Mouse (Mus musculus) heart, adult 2 months (tissue): ENCODE data around the gene Zmym3. TPM values are rescaled to one million over a fixed set of nuclear protein-coding genes. Genes with fewer than 3 reads are reported as not detected.

Experiments used
- DNase-seq, 2 experiments: peaks; one replicate each; pipeline ENCODE4 v3.0.0; 2021
- H3K27ac ChIP-seq: fragments of 200-600 bp; 2 replicates; pipeline ENCODE4 v1.8.1; 2022
- H3K27me3 ChIP-seq: fragments of 200-500 bp; 2 replicates; pipeline ENCODE4 v1.6.1; 2012; ENCODE audit warnings: mild to moderate bottlenecking, low read length, inconsistent platforms, mixed read lengths; ENCODE audit not compliant: control insufficient read depth, insufficient read depth
- H3K36me3 ChIP-seq: fragments of 200-500 bp; 2 replicates; pipeline ENCODE4 v1.6.1; 2012; ENCODE audit warnings: low read length, inconsistent platforms; ENCODE audit not compliant: control insufficient read depth, insufficient read depth
- H3K4me1 ChIP-seq: fragments of 200-500 bp; 2 replicates; pipeline ENCODE4 v1.6.1; 2011; ENCODE audit warnings: low read length; ENCODE audit not compliant: control insufficient read depth, insufficient read depth
- H3K4me3 ChIP-seq: fragments of 200-600 bp; 2 replicates; pipeline ENCODE4 v1.8.1; 2022
- H3K79me2 ChIP-seq: fragments of 200-500 bp; replicated peaks from 2 replicates; pipeline ENCODE4 v1.6.1; 2012; ENCODE audit warnings: mild to moderate bottlenecking, inconsistent platforms, low read length, moderate library complexity, mixed read lengths; ENCODE audit not compliant: control insufficient read depth, insufficient read depth
- H3K9ac ChIP-seq: fragments of 200-500 bp; 2 replicates; pipeline ENCODE4 v1.6.1; 2012; ENCODE audit warnings: low read depth, mild to moderate bottlenecking, control low read depth, inconsistent platforms, low read length, mixed read lengths
- CTCF ChIP-seq: fragments of 200-600 bp; IDR thresholded peaks from 2 replicates; pipeline ENCODE4 v1.8.1; 2022; ENCODE audit warnings: antibody characterized with exemption, mild to moderate bottlenecking, moderate library complexity
- EP300 ChIP-seq: fragments of 200-500 bp; IDR thresholded peaks from 2 replicates; pipeline ENCODE4 v1.6.1; 2011; ENCODE audit warnings: low read depth, low read length, control low read depth; ENCODE audit not compliant: insufficient read depth
- POLR2A ChIP-seq: fragments of 200-500 bp; IDR thresholded peaks from 2 replicates; pipeline ENCODE4 v1.6.1; 2011; ENCODE audit warnings: mild to moderate bottlenecking, low read depth, low read length, control low read depth; ENCODE audit not compliant: insufficient read depth
- WGBS: fragments of 180-500 bp; shearing (Covaris S2); methylation state at CpG from one replicate; pipeline ENCODE4 v1.1.7; 2018; 5-methylcytosine and 5-hydroxymethylcytosine counted together
- intact Hi-C: fragments of 180-260 bp; cut with DNase I; formaldehyde crosslinking; loops from one replicate; pipeline ENCODE4 v1.15.1; 2025
- polyA plus RNA-seq: library from polyadenylated mRNA; depleted of rRNA; stranded (reverse); fragments of >200 nt; gene quantifications from 2 replicates; pipeline ENCODE4 v1.2.3, GENCODE M21; 2012
- total RNA-seq, 2 experiments: library from RNA; stranded (reverse); gene quantifications; 2 replicates each; pipeline ENCODE4 v1.2.3; 2021

Zmym3 gene
- total and polyA plus RNA-seq, 3 experiments: 13.3 to 18.7 (median 15.9) TPM

- Histone ChIP-seq H3K36me3 (peaks cover 2% of the 10 kb centered on the region), H3K27me3 (no peaks in the 10 kb centered on the region), H3K27ac (peak overlapping the region; percentile 92), H3K4me1 (no peaks in the 10 kb centered on the region; the same call in 1 of the 2 replicates), H3K4me3 (peak overlapping the region; percentile 70), H3K79me2 (no peaks in the 10 kb centered on the region), H3K9ac (peak overlapping the region; percentile 76)
- TF ChIP-seq POLR2A (no peak), EP300 (no peak), CTCF (no peak)
- 36% methylated on average over 7 of the region's 7 CpGs for WGBS
- intact Hi-C loops: no loop called here
- DNase-seq: no peak
Measured at GRCm38 (mm10) chrX:101428785-101429141, 8.1 kb upstream of the Zmym3 start.

GRCm38 (mm10) chrX:101427774-101428173 lies 7.1 kb upstream of the Zmym3 start:
- no peak overlapping the region for H3K4me3 ChIP-seq
- TF ChIP-seq CTCF (peak; percentile 62), POLR2A (no peak)
- H3K27ac ChIP-seq: no peak overlapping the region
- DNase-seq: no peak
- no peaks in the 10 kb centered on the region; the same call in 1 of the 2 replicates for H3K4me1 ChIP-seq
- no peak overlapping the region for H3K9ac ChIP-seq
- 16% methylated on average over 1 of the region's 1 CpGs for WGBS
- no peaks in the 10 kb centered on the region for H3K27me3 ChIP-seq
- peaks cover 2% of the 10 kb centered on the region for H3K36me3 ChIP-seq
- H3K79me2 ChIP-seq: no peaks in the 10 kb centered on the region
- intact Hi-C loops: no loop called here

- Histone ChIP-seq H3K27ac (no peak overlapping the region), H3K27me3 (no peaks in the 10 kb centered on the region), H3K36me3 (no peaks in the 10 kb centered on the region), H3K4me1 (no peaks in the 10 kb centered on the region; the same call in 1 of the 2 replicates), H3K4me3 (no peak overlapping the region), H3K79me2 (no peaks in the 10 kb centered on the region), H3K9ac (no peak overlapping the region)
- TF ChIP-seq POLR2A (no peak), EP300 (no peak), CTCF (no peak)
- DNase-seq: no peak
- WGBS: 69% methylated on average over 2 of the region's 2 CpGs
- intact Hi-C loops: loop anchor here (5.0 kb wide), 2 partner anchors 91 to 291 kb away; no protein-coding TSS in a partner anchor
Measured at GRCm38 (mm10) chrX:101423462-101423861, 2.8 kb upstream of the Zmym3 start.

- Histone ChIP-seq H3K9ac (peak overlapping the region; percentile 97), H3K4me1 (no peaks in the 10 kb centered on the region; the same call in 1 of the 2 replicates), H3K27ac (peak overlapping the region; percentile 70), H3K27me3 (no peaks in the 10 kb centered on the region), H3K79me2 (no peaks in the 10 kb centered on the region), H3K4me3 (peak overlapping the region; percentile 67), H3K36me3 (no peaks in the 10 kb centered on the region)
- intact Hi-C loops: loop anchor here (5.0 kb wide), 2 partner anchors 88 to 288 kb away; no protein-coding TSS in a partner anchor
- TF ChIP-seq EP300 (no peak), POLR2A (peak; percentile 48; the same call in 1 of the 2 replicates)
- DNase-seq: peak; percentile 89 to 91
- WGBS: 20% methylated on average over 49 of the region's 54 CpGs
Measured at GRCm38 (mm10) chrX:101419725-101420699, 637 bp downstream of the Zmym3 start.

GRCm38 (mm10) chrX:101418946-101419724 lies 1.5 kb downstream of the Zmym3 start:
- no peaks in the 10 kb centered on the region for H3K79me2 ChIP-seq
- peak overlapping the region; percentile 70 for H3K27ac ChIP-seq
- TF ChIP-seq POLR2A: no peak
- peak; percentile 60 for TF ChIP-seq CTCF
- no peak for TF ChIP-seq EP300
- no peaks in the 10 kb centered on the region for H3K36me3 ChIP-seq
- H3K27me3 ChIP-seq: no peaks in the 10 kb centered on the region
- H3K4me3 ChIP-seq: peak overlapping the region; percentile 67
- peak; percentile 27 to 58 for DNase-seq
- WGBS: 16% methylated on average over 35 of the region's 36 CpGs
- intact Hi-C loops: no loop called here
- H3K4me1 ChIP-seq: no peaks in the 10 kb centered on the region; the same call in 1 of the 2 replicates
- H3K9ac ChIP-seq: peak overlapping the region; percentile 97

- DNase-seq: no peak
- Histone ChIP-seq H3K27ac (no peak overlapping the region), H3K36me3 (no peaks in the 10 kb centered on the region), H3K27me3 (no peaks in the 10 kb centered on the region), H3K9ac (no peak overlapping the region), H3K4me1 (no peaks in the 10 kb centered on the region), H3K4me3 (no peak overlapping the region), H3K79me2 (no peaks in the 10 kb centered on the region)
- intact Hi-C loops: no loop called here
- TF ChIP-seq EP300: no peak
- TF ChIP-seq POLR2A: no peak
- TF ChIP-seq CTCF: no peak
- 30% methylated on average over 11 of the region's 11 CpGs for WGBS
Measured at GRCm38 (mm10) chrX:101396459-101396858, 24.2 kb downstream of the Zmym3 start.
